Mouse (Mus musculus) embryonic facial prominence, embryonic 14.5 days (tissue): ENCODE data around the gene Herc6. TPM values are rescaled to one million over a fixed set of nuclear protein-coding genes. Genes with fewer than 3 reads are reported as not detected.

Experiments
- ATAC-seq: fragments of 200-750 bp; cut with Nextera tagmentation; 2 replicates; pipeline ENCODE4 v1.8.0; 2017; ENCODE audit warnings: low read depth, moderate number of reproducible peaks, moderate TSS enrichment
- DNase-seq: peaks from one replicate; pipeline ENCODE4 v3.0.0-alpha.2; 2015; ENCODE audit warnings: low spot score
- H3K27ac ChIP-seq: fragments of 300-500 bp; sonication (generic); replicated peaks from 2 replicates; pipeline ENCODE4 v1.5.1; 2014; ENCODE audit warnings: low read depth, mild to moderate bottlenecking, low read length, moderate library complexity
- H3K27me3 ChIP-seq: fragments of 300-500 bp; sonication (generic); replicated peaks from 2 replicates; pipeline ENCODE4 v1.6.1; 2014; ENCODE audit warnings: low read length; ENCODE audit not compliant: control insufficient read depth, insufficient read depth
- H3K36me3 ChIP-seq: fragments of 300-500 bp; sonication (generic); 2 replicates; pipeline ENCODE4 v1.6.1; 2014; ENCODE audit warnings: low read length, mixed read lengths; ENCODE audit not compliant: control insufficient read depth, insufficient read depth
- H3K4me1 ChIP-seq: fragments of 300-500 bp; sonication (generic); 2 replicates; pipeline ENCODE4 v1.6.1; 2014; ENCODE audit warnings: antibody characterized with exemption, low read length; ENCODE audit not compliant: control insufficient read depth, insufficient read depth
- H3K4me2 ChIP-seq: fragments of 300-500 bp; sonication (generic); 2 replicates; pipeline ENCODE4 v1.6.1; 2014; ENCODE audit warnings: low read depth, mild to moderate bottlenecking, low read length, moderate library complexity, mixed read lengths
- H3K4me3 ChIP-seq: fragments of 300-500 bp; sonication (generic); 2 replicates; pipeline ENCODE4 v1.5.1; 2014; ENCODE audit warnings: low read depth, mild to moderate bottlenecking, low read length
- H3K9ac ChIP-seq: fragments of 300-500 bp; sonication (generic); 2 replicates; pipeline ENCODE4 v1.6.1; 2014; ENCODE audit warnings: low read depth, mild to moderate bottlenecking, low read length, moderate library complexity, mixed read lengths
- H3K9me3 ChIP-seq: fragments of 300-500 bp; sonication (generic); 2 replicates; pipeline ENCODE4 v1.6.1; 2016; ENCODE audit warnings: low read length; ENCODE audit not compliant: control insufficient read depth
- WGBS: fragments of 180-500 bp; shearing (Covaris S2); extraction: QIAGEN DNeasy Blood & Tissue Kit; methylation state at CpG from one replicate; pipeline ENCODE4 v1.1.7; 2014; 5-methylcytosine and 5-hydroxymethylcytosine counted together
- polyA plus RNA-seq: library from polyadenylated mRNA; unstranded; fragments of >200 nt; fragmentation: Nextera tagmentation; extraction: Ambion mirVana; gene quantifications from 2 replicates; pipeline ENCODE4 v1.2.1, GENCODE M21; 2014

Gene Herc6
- 2.4 TPM in 2 replicates for polyA plus RNA-seq

GRCm38 (mm10) chr6:57580881-57581548 is at the start of gene Herc6:
Gene Herc6, plus strand, starts transcription at chr6:57581000.
- no peaks in the 10 kb centered on the region for H3K36me3 ChIP-seq
- no peaks in the 10 kb centered on the region for H3K4me1 ChIP-seq
- H3K4me2 ChIP-seq, result peak within 1 kb of the TSS; percentile 82
- peak within 1 kb of the TSS; percentile 55 for H3K4me3 ChIP-seq
- DNase-seq (peak; percentile 68), ATAC-seq (peak; percentile 76)
- H3K27ac ChIP-seq, result 0 out of 2 replicates have a peak within 1 kb of the TSS, but pooled peaks have one; percentile 41
- no peaks in the 10 kb centered on the region for H3K27me3 ChIP-seq
- H3K9ac ChIP-seq, result peak within 1 kb of the TSS; percentile 72
- WGBS, result 3% methylated on average over 15 of the region's 16 CpGs
- H3K9me3 ChIP-seq, result no peaks in the 10 kb centered on the region

DNA sequence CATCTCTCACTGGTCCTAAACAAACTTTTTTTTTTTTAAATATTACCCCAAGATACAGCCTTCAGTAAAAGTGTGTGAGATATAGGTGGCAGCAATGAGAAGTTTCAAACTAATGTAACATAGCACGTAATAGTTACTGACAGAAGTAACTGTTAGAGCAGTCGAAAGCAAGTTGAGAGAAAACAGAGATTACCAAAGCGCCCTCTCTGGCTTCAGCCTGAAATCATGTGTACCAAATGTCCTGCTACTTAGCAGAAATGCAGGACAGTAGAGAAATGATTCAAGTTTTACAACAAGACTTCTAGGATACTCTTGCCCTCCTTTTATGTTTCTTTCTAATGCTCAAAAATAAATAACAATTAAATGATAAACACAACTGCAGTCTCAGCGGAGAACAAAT is 49.8 kb upstream of the Herc6 start:
- no peak for ATAC-seq
- Histone ChIP-seq H3K9ac (no peak overlapping the region), H3K36me3 (no peaks in the 10 kb centered on the region), H3K4me2 (no peak overlapping the region), H3K27ac (no peak overlapping the region), H3K27me3 (no peaks in the 10 kb centered on the region), H3K9me3 (no peaks in the 10 kb centered on the region), H3K4me3 (no peak overlapping the region), H3K4me1 (peaks cover 8% of the 10 kb centered on the region; the same call in 1 of the 2 replicates)
- WGBS, result 67% methylated on average over 4 of the region's 4 CpGs
- no peak for DNase-seq

DNA sequence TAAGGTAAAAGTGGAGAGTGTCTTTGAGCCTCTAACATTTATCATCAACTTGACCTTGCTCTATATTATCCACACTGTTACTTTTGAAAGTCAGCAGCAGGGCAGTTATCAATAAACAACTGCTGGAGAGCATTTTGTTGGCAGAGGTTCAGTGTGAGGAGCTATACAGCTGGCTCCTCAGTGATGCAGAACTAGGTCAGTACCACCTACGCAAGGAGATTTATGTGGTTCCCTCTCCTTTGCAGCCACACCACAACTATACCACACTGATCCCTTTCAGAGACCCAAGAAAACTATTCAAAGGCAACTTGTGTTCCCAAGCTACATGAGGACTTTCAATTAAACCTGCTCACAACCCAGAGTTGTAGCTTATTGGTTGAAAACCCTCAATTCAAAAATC is 49.4 kb upstream of the Herc6 start:
- no peak overlapping the region for H3K4me3 ChIP-seq
- H3K4me1 ChIP-seq, result peaks cover 8% of the 10 kb centered on the region; the same call in 1 of the 2 replicates
- no peaks in the 10 kb centered on the region for H3K9me3 ChIP-seq
- H3K27me3 ChIP-seq, result no peaks in the 10 kb centered on the region
- no peak for ATAC-seq
- H3K27ac ChIP-seq, result no peak overlapping the region
- no peaks in the 10 kb centered on the region for H3K36me3 ChIP-seq
- no peak overlapping the region for H3K4me2 ChIP-seq
- WGBS, result 83% methylated on average over 1 of the region's 1 CpGs
- no peak for DNase-seq
- no peak overlapping the region for H3K9ac ChIP-seq

GRCm38 (mm10) chr6:57532022-57532421 is 48.8 kb upstream of the Herc6 start:
- 68% methylated on average over 1 of the region's 1 CpGs for WGBS
- DNase-seq, result no peak
- no peak overlapping the region for H3K4me3 ChIP-seq
- no peaks in the 10 kb centered on the region for H3K27me3 ChIP-seq
- no peaks in the 10 kb centered on the region for H3K9me3 ChIP-seq
- H3K4me1 ChIP-seq, result peaks cover 8% of the 10 kb centered on the region; the same call in 1 of the 2 replicates
- H3K9ac ChIP-seq, result no peak overlapping the region
- H3K36me3 ChIP-seq, result no peaks in the 10 kb centered on the region
- no peak overlapping the region for H3K27ac ChIP-seq
- no peak for ATAC-seq
- no peak overlapping the region for H3K4me2 ChIP-seq

DNA sequence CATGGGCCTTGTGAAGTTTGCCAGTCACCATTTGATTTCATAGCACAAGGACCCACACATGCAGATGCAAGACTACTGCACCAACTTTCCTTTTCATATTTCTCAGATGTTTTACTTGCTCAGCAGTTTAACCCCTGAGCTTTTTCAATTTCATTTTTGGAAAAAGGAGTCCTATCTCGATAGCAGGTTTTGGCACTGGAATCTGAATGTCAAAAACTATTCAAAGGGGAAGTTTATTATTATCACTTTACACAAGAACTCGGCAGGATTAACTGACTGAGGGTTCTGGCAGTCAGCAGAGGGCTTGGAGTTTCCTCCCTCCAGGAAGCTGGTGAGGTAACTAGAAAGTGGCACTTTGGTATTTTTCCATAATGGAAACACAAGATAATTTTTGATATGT is 47.4 kb upstream of the Herc6 start:
- Histone ChIP-seq H3K4me3 (0 out of 2 replicates have a peak overlapping the region, but pooled peaks have one; percentile 72), H3K4me1 (peaks cover 8% of the 10 kb centered on the region; the same call in 1 of the 2 replicates), H3K9me3 (no peaks in the 10 kb centered on the region), H3K36me3 (no peaks in the 10 kb centered on the region), H3K27me3 (no peaks in the 10 kb centered on the region), H3K9ac (no peak overlapping the region), H3K27ac (no peak overlapping the region), H3K4me2 (peak overlapping the region; percentile 77)
- DNase-seq (no peak), ATAC-seq (no peak)
- 49% methylated on average over 2 of the region's 2 CpGs for WGBS

- Histone ChIP-seq H3K27ac (peak overlapping the region; percentile 87), H3K9ac (peak overlapping the region; percentile 79), H3K9me3 (no peaks in the 10 kb centered on the region), H3K4me3 (peak overlapping the region; percentile 72), H3K27me3 (no peaks in the 10 kb centered on the region), H3K4me2 (peak overlapping the region; percentile 77), H3K4me1 (peaks cover 8% of the 10 kb centered on the region; the same call in 1 of the 2 replicates), H3K36me3 (no peaks in the 10 kb centered on the region)
- ATAC-seq, result no peak
- 5% methylated on average over 8 of the region's 8 CpGs for WGBS
- DNase-seq, result peak; percentile 29
These were observed 46.6 kb upstream of the Herc6 start for GRCm38 (mm10) chr6:57534231-57534610.

DNA sequence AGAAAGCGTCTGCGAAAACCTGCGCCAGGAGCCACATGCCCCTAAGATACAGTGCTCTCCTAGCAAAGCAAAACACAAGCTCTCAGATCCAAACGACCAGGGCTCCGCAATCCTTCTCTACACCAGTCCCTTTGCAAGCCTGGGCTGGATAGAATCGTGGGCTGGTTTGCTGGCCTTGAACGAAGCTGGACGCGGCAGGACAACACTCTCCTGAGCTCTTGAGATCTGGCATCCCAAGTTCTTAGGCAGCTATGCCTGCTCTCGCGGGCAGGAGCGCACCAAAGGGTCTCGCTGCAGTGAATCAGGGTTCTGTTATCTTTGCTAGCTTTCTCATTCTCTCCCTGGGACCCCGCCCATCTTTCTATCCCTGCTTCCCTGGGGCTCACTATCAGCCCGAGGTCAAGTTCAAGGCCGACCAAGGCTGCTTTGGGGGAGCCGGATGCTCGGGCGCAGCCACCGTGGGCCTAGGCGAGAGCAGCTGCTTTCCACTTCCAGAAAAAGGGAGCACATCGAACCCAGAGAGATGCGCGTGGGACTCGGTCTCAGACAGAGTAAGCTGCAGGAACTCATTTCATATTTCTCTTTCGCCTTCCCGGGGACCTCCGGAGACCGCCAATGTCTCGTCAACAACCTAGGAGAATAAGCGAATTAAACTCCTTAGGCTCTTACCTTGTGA is 46.1 kb upstream of the Herc6 start:
- H3K4me1 ChIP-seq, result peaks cover 8% of the 10 kb centered on the region; the same call in 1 of the 2 replicates
- peak overlapping the region; percentile 72 for H3K4me3 ChIP-seq
- H3K9me3 ChIP-seq, result no peaks in the 10 kb centered on the region
- DNase-seq, result peak; percentile 40
- peak overlapping the region; percentile 79 for H3K9ac ChIP-seq
- WGBS, result under 1% methylated on average over 31 of the region's 31 CpGs
- peak; percentile 24 for ATAC-seq
- H3K27me3 ChIP-seq, result no peaks in the 10 kb centered on the region
- H3K36me3 ChIP-seq, result no peaks in the 10 kb centered on the region
- peak overlapping the region; percentile 77 for H3K4me2 ChIP-seq
- peak overlapping the region; percentile 87 for H3K27ac ChIP-seq

- H3K9me3 ChIP-seq, result no peaks in the 10 kb centered on the region
- peak within 1 kb of the TSS; percentile 77 for H3K4me2 ChIP-seq
- ATAC-seq (peak; percentile 99), DNase-seq (peak; percentile 100)
- H3K36me3 ChIP-seq, result no peaks in the 10 kb centered on the region
- no peaks in the 10 kb centered on the region for H3K27me3 ChIP-seq
- peak within 1 kb of the TSS; percentile 79 for H3K9ac ChIP-seq
- H3K27ac ChIP-seq, result peak within 1 kb of the TSS; percentile 87
- H3K4me1 ChIP-seq, result peaks cover 8% of the 10 kb centered on the region; the same call in 1 of the 2 replicates
- H3K4me3 ChIP-seq, result peak within 1 kb of the TSS; percentile 72
- WGBS, result 1% methylated on average over 24 of the region's 24 CpGs
These were observed 45.3 kb upstream of the Herc6 start, which contains the start of gene Ppm1k for GRCm38 (mm10) chr6:57535386-57535936. Gene Ppm1k, minus strand, starts transcription at chr6:57535468.
